Mouse (Mus musculus) spleen, adult 12 weeks (tissue): ENCODE measurements around the gene Nfkb2.
A peak's percentile ranks its signal among the peaks of the same experiment; 100 is the strongest.

Experiments used
- DNase-seq: peaks from one replicate; pipeline ENCODE4 v3.0.0; 2022; ENCODE audit warnings: low spot score

The Nfkb2 gene

DNA sequence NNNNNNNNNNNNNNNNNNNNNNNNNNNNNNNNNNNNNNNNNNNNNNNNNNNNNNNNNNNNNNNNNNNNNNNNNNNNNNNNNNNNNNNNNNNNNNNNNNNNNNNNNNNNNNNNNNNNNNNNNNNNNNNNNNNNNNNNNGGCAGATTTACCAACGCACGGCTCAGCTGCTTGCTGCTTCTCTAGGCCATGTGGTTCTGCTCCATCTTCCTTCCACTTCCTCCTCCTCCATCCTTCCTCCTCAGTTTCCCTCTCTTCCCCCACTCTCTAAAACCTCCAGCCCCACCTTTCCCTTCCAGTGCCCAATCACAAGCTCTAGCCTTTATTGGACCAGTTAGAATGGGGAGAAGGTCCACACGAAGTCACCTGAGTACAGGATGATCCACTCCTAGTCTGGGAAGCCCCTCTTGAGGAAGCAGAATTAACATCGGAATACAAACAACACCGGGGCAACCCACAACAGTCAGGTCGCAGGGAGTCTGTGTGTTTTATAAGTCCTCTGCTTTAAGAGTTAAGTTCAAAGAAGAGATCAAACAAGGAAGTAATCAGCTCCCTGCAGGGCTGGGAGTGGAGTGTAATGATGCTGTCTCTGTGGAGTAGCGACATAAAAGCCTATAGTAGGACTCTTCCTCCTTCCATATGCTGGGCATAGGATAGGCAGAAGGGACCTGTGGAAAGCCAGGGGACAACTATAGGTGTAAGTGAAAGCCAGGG, 40.7 kb downstream of the Nfkb2 start:
- DNase-seq = no peak

DNA sequence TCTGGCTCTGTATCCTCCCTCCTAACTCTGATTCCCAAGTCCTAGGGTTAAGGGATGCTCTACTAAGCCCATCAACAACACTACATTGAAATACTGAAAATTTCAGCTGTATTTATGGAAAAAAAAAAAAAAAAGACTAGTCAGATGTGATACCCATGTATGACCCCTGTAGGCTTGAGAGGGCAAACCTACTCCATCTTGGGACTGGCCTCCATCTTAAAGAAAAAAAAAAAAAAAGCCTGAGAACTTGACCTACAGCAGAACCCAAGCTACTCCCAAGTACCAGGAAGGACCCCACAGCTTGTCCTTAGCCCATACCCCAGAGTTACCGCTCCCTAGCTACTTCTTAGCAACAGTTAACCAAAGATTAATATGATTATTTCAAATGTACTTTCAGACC, 43.0 kb downstream of the Nfkb2 start:
- DNase-seq = no peak

DNA sequence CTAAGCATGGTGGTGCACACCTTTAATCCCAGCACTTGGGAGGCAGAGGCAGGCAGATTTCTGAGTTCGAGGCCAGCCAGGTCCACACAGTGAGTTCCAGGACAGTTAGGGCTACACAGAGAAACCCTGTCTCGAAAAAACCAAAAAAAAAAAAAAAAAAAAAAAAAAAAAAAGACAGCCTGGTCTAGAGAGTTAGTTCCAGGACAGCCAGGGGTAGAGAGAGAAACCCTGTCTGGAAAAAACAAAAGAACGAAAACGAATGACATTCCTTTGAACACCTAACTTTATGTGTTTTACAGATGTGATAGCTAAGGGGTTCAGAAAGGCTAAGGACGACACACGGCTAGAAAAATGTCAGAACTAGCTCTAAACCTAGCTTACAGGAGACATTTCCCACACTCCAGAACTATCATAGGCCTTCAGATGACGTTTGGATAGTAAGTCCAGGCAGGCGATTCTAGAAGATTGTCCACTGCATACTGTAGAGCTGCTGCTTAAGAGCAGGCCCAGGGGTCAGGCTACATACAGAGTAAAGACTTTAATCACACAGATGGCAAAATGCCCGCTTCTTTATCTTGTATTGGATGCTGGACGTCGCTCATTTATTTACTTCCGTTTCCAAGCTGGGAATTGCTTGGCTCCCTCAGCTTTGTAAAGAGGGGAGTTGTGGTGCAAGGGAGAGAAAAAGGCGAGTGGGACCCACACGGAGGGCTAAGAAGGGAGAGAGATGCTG, 44.0 kb downstream of the Nfkb2 start:
- DNase-seq = no peak

DNA sequence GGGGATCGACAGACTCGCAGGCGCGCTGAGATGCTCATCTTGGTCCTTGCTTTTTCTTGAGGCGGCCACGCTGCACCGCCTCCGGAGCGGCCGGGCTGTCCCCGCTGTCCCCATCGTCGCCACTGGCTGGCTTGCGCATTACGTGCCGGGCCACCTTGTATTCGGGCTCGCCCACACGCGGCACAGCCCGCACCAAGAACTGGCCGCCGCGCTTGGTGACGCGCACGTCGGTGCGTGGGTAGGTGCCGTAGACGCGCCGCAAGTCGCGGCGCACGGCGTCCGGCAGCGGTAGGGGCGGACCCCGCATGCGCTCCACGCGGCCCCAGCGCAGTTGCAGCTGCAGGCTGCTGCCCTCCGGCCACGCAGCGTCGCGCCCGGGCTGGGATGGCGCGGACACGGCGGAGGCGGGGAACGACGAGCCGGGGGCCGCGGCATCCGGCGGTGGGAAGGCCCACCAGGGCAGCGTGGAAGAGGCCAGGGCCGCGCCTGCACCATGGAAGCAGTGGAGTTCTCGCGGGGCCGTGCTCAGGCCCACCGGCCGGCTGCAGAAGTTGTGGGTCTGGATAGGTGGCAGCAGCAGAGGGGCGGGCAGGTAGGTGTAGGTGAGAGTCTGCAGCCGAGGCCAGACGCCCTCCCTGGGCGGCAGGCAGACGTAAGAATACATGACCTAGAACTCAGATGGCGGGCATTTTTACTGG, 44.8 kb downstream of the Nfkb2 start:
- no peak for DNase-seq

DNA sequence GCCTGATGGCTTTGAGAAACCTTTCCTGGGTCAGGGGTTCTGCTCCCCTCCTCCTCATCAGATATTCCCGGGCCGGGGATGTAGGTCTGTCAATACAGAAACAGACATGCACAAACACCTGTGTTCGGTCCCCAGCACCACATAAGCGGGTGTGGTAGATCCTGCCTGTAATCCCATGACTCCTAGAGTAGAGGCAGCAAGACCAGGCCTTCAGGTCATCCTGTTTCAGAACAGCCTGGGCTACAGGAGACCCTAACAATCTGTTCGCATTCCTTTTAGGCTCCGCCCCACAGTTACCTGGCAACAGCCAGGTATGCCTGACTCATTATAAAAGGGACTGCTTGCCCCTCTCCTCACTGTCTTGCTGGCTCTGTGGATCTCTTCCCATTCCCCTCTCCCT, 45.4 kb downstream of the Nfkb2 start:
- DNase-seq = no peak

DNA sequence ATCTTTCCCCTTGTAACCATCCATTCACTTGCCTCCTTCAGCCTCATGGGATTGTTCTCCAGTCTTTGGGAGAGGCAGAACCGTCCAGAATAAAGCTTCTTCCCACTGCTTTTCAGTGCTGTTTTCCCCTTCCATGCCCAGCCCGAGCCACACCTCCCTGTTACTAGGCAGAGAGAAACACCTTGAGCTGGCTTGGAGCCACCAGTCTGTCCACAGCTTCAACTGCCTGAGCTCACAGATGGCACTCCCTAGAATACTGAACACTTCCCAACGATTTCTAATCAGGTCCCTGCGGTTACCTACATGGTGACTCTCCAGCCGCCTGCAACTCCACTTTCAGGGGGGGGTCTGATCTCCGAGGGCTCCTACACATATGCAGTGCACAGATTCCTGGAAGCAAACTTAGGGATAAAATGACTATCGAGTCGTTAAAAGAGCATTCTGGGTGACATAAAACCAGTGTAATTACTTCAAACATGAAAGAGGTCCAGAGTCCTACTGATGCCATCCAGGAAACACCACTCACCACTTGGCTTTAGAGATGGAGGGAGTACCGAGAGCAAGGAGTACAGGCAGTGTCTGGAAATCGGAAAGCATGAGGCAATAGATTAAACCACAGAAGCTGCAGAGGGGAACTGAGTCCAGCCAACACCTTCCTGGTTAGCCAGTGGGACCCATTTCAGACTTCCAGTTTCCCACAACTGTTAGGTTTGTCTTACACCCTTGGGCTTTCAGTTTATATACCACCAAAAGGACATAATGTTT, 46.2 kb downstream of the Nfkb2 start, which contains the start of gene 2310034G01Rik:
Gene 2310034G01Rik (minus strand): TSS at position 135 of the 765 bp plus-strand sequence.
- DNase-seq = no peak

DNA sequence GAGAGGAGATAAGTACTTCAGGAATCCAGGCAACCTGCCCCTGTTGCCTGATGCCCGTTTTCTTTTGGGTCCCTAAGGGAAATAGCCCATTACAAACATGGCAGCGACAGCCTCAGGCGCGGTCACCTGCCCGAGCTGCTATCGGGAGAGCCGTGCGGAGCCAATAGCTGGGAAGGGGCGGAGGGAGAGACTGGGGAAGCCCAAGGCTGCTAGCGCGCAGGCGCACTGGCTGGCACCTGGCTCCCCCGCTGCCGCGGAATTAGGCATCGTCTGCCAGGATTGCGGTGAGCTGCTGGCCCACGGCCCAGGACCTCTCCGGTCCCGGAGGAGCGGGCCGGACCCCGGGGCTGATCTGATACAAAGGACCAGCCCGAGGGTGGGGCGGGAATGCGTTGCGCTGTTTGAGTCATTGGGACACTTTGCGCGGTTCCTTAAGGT, 52.6 kb downstream of the Nfkb2 start:
- DNase-seq = peak; percentile 57

DNA sequence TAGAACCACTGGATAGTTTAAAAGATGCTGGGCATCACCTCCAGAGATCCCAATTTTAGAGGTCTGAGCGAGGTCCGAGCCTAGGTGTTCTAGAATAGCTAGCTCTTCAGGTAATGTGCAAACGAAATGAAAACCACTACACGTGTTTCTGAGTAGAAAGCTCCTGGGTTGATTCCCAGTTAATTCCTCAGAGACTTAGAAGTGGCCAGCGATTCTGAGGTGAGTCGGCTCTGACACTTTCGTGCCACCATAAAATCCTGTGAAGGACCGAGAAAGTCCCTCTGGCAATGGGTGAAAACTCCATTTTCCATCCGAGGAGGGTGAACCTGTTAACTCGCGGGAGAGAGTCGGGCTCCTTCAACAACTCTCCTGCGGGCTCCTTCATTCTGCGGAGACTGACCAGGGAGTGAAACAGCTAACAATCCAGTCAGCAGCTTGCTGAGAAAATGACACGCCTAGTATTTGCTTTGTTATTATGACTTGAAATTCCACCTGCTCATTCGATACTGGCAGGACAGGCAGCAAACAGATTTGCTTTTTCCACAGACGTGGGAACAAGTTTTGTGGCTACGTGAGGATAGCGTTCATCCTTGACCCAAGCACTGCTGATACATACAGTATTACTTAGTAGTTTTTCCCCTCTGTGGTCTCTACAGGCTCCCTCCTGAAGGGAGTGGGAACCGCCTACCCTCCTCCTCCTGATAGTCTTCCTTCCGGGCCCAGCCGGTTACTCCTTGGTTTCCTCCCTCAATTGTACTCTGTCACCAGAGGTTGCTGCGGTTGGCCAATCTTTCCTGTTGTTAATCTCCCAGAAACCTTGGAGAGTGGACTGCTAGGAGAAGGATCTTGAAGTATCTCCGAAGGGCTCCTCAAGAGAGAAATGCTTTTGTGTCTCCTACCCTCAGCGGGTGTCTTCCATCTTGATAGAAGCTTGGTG, 53.5 kb downstream of the Nfkb2 start:
- DNase-seq = no peak

DNA sequence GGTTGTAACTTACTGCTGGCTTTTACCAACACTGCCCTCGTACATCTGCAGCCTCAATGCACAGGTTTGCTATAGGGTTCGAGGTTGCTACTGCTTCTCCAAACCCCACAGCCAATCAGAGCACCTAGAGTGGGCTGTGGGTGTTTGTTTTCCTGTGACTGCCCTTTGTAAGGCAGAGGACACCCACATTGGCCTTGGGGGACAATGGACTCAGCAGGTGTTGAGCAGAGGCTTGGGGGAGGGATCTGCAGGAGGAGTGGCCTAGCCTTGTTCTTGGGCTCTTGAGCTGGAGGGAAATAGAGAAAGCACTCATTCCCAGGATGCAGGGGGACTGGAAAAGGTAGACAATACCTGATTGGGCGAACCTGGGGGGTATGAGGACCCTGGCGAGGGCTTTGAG, 54.3 kb downstream of the Nfkb2 start:
- DNase-seq = no peak
